Mouse (Mus musculus) G1E (cell line): ENCODE measurements around the gene Cux1.

Source experiments
- CTCF ChIP-seq: IDR thresholded peaks from 2 replicates; pipeline ENCODE4 v1.5.1; 2012; ENCODE audit warnings: low read depth, low read length, inconsistent platforms, mixed read lengths
- GATA1 ChIP-seq: IDR thresholded peaks from 2 replicates; pipeline ENCODE4 v1.6.1; 2012; ENCODE audit warnings: borderline replicate concordance, low read length, inconsistent platforms, mixed read lengths
- GATA2 ChIP-seq: IDR thresholded peaks from 2 replicates; pipeline ENCODE4 v1.6.1; 2012; ENCODE audit warnings: low read depth, low read length, inconsistent platforms, borderline replicate concordance
- POLR2AphosphoS5 ChIP-seq: IDR thresholded peaks from 2 replicates; pipeline ENCODE4 v1.6.1; 2012; ENCODE audit warnings: low read depth, low read length, inconsistent platforms; ENCODE audit not compliant: insufficient replicate concordance
- TAL1 ChIP-seq: conservative IDR thresholded peaks from 2 replicates; pipeline ENCODE4 v1.6.1; 2012; ENCODE audit warnings: low read depth, low read length, inconsistent platforms, mixed read lengths

GRCm38 (mm10) chr5:136269937-136270336 lies 297.4 kb downstream of the Cux1 start:
- no peak for TF ChIP-seq CTCF
- no peak for TF ChIP-seq GATA1
- TF ChIP-seq TAL1 = no peak
- no peak for TF ChIP-seq GATA2
- TF ChIP-seq POLR2AphosphoS5 = no peak
